Mouse (Mus musculus): ENCODE measurements around the gene 4930548H24Rik. TPM values are rescaled to one million over a fixed set of nuclear protein-coding genes. Genes with fewer than 3 reads are reported as not detected.

Gene 4930548H24Rik
- polyA plus RNA-seq (2017; shearing (Covaris generic)) = 0.45 TPM

DNA sequence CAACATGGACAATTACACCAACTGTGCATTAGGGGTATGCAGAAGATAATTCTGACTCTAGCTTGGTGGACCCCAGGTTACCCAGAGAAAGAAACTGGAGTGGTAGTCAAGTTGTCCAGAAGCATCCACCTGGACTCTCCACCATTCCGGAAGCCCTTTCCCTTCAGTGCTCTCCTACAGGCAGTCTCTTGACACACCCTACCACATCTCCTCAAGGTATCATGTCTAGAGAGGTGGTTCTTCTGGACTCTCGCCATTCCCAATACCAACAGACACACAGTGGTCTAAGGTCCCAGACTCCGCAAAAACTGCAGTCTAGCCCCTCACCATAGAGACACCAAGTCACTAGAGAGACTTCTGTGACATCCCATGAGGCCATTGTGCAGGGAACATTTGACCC lies at the start of gene 4930548H24Rik:
4930548H24Rik (plus strand) TSS at position 301 of the 400 bp plus-strand sequence.

GRCm38 (mm10) chr5:31451878-31452561 lies 33.5 kb upstream of the 4930548H24Rik start, which contains the start of gene Zfp512:
Gene Zfp512, plus strand, starts transcription at chr5:31452431.

GRCm38 (mm10) chr5:31494513-31495297 lies 9.2 kb downstream of the 4930548H24Rik start, which contains the start of gene Gpn1:
Gene Gpn1, plus strand, starts transcription at chr5:31494741.

GRCm38 (mm10) chr5:31526354-31527116 lies 41.0 kb downstream of the 4930548H24Rik start, which contains the start of gene Slc4a1ap:
Gene Slc4a1ap, plus strand, starts transcription at chr5:31526995.

GRCm38 (mm10) chr5:31527707-31528106 lies 42.2 kb downstream of the 4930548H24Rik start, which contains the start of gene Supt7l:
Gene Supt7l, minus strand, starts transcription at chr5:31527807.

Other genes starting within 250 kb of the 4930548H24Rik start
- 252 TPM for gene Nrbp1, start 244.9 kb upstream of the 4930548H24Rik start, polyA plus RNA-seq (2017; shearing (Covaris generic))
- gene Gm9970, start 244.5 kb upstream of the 4930548H24Rik start, polyA plus RNA-seq (2017; shearing (Covaris generic)) = not detected
- gene Krtcap3, start 234.0 kb upstream of the 4930548H24Rik start, polyA plus RNA-seq (2017; shearing (Covaris generic)) = 29.2 TPM
- gene Ift172, start 194.6 kb upstream of the 4930548H24Rik start, polyA plus RNA-seq (2017; shearing (Covaris generic)) = 11.4 TPM
- 3.8 TPM for gene Fndc4, start 189.7 kb upstream of the 4930548H24Rik start, polyA plus RNA-seq (2017; shearing (Covaris generic))
- 0.80 TPM for gene Gckr, start 188.3 kb upstream of the 4930548H24Rik start, polyA plus RNA-seq (2017; shearing (Covaris generic))
- 26.9 TPM for gene Zfp512, start 33.3 kb upstream of the 4930548H24Rik start, polyA plus RNA-seq (2017; shearing (Covaris generic))
- gene Gpn1, start 9.0 kb downstream of the 4930548H24Rik start, polyA plus RNA-seq (2017; shearing (Covaris generic)) = 33.0 TPM
- gene Slc4a1ap, start 41.3 kb downstream of the 4930548H24Rik start, polyA plus RNA-seq (2017; shearing (Covaris generic)) = 56.8 TPM
- 13.4 TPM for gene Supt7l, start 42.1 kb downstream of the 4930548H24Rik start, polyA plus RNA-seq (2017; shearing (Covaris generic))
- gene Mrpl33, start 111.2 kb downstream of the 4930548H24Rik start, polyA plus RNA-seq (2017; shearing (Covaris generic)) = 212 TPM
- 15.3 TPM for gene Rbks, start 211.9 kb downstream of the 4930548H24Rik start, polyA plus RNA-seq (2017; shearing (Covaris generic))
- 51.0 TPM for gene Babam2, start 211.9 kb downstream of the 4930548H24Rik start, polyA plus RNA-seq (2017; shearing (Covaris generic))

Data from effector memory CD4-positive, alpha-beta T cell, adult 7 months (primary cell).